Mouse (Mus musculus) urinary bladder, adult 2 months (tissue): Measurements from ENCODE around the gene Ercc6l2. TPM values are rescaled to one million over a fixed set of nuclear protein-coding genes. Genes with fewer than 3 reads are reported as not detected.

Experiments
- DNase-seq: peaks from one replicate; pipeline ENCODE4 v3.0.0; 2022; ENCODE audit warnings: low spot score
- polyA plus RNA-seq: library from polyadenylated mRNA; depleted of rRNA; stranded (reverse); fragments of >200 nt; gene quantifications from 2 replicates; pipeline ENCODE4 v1.2.3, GENCODE M21; 2012; rRNA removed

Ercc6l2 gene
- polyA plus RNA-seq, 1 experiment, result 22.3 TPM

GRCm38 (mm10) chr13:63929917-63930515, 115.0 kb downstream of the Ercc6l2 start:
- DNase-seq, result no peak

- no peak for DNase-seq
Observed at GRCm38 (mm10) chr13:63930525-63930924, 115.5 kb downstream of the Ercc6l2 start.

GRCm38 (mm10) chr13:63936369-63936768, 121.3 kb downstream of the Ercc6l2 start:
- no peak for DNase-seq

GRCm38 (mm10) chr13:63940257-63940656, 125.2 kb downstream of the Ercc6l2 start:
- DNase-seq, result no peak

DNA sequence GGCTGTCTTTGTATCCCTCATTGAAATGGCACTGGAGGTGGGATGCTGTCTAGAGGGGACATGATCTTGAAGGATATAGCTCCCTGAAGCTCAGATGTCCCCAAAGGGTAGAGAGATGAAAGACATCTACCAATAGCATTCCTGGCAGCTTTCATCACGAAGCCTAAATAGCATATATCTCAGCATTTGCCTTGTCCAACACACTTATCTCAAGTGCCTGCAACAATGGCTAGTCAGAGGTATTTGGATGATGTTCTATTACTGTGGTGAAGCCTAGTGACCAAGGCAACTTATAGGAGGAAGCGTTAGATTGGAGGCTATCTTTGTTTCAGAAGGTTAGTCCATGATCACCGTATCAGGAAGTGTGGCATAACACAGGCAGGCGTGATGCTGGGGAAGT, 126.1 kb downstream of the Ercc6l2 start:
- DNase-seq, result no peak

DNA sequence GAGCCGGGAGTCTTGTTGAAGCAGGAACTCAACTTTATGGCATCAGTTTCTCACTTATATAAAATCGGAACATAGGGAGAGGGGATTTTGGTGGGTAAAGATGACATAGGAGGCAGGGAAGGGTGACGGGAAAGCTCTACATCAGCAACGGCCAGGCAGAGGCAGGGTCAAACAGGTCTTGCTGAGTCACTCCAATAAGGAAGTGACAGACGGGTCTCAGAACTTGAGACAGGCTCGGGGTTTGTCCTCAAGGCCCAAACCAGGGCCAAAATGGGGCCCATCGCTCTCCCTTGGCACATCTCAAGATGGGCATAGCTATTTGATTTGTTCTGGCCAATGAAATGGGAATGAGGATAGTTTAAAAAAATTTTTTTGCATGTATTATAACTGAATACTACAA, 128.6 kb downstream of the Ercc6l2 start:
- no peak for DNase-seq

DNA sequence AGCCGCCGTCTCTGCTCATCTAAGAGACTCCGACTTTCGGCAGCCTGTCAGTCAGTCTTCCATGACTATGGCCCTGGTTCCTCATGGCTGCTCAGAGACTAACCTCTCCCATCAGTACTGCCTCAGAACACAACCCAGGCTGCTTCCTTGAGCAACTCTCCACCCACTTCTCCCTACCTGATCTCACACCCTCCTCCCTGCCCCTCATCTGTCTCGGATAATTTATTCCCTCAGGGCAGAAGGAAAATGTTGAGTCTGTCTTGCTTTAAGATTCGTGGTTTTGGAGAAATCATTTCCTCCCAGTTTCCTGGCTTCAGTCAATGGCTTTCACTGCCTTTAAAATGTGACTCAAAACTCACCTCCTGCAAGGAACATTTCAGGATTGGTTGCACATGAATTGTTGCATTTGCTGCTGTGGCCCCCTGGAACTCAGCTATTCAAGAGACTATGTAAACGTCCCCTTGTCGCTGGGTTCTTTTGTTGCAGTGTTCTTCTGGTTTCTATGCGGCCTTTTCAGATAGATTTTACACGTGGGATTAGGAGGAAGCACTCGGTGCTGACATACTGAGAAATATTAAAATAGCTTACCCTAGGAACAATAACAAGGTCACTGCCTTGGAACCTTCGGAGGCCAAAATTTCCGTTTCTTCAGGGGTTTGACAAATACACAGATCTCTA, 129.4 kb downstream of the Ercc6l2 start:
- no peak for DNase-seq

Other genes with a start within 250 kb of the Ercc6l2 start
- gene Ptch1, start 241.6 kb upstream of the Ercc6l2 start, polyA plus RNA-seq, result 29.6 and 42.7 TPM in 2 replicates